Mouse (Mus musculus): ENCODE measurements around the gene Auts2.

DNA sequence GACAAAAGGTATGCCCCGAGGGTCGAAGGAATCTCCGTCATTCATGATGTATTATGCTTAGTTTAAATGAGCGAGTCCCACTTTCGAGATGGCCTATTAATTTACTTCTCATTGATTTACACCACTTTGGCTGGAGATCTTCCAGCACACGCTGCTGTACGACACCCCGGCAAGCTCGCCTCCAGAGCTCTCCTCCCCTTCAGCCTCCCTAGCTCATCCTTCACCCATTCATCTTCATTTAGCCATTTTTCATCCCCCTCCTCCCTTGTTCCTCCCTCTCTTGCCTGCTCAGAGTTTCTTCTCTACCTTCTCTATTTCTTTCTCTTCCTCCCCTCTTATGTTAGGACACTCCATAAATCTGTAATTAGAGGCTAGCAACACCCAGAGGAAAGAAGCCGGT lies 638.7 kb downstream of the Auts2 start:
- TF ChIP-seq CTCF (IDR thresholded peaks at IDR 0.05) (no peak), EP300 (IDR thresholded peaks at IDR 0.05; ENCODE audit: insufficient read depth, low read depth, low read length) (no peak)

Data from heart, adult 2 months (tissue).